ENCODE assay signal across 13 mouse cellular contexts in genomic region chr17:13677225-13678148, GRCm38 (mm10).
DNase-seq lines count a peak whose midpoint lies in the region; ATAC-seq and TF ChIP-seq lines count a peak whose summit lies in the region.
"Had no signal": no experiment of that assay in that cellular context is flagged by ENCODE, and none has a peak within 500 bp of the region (broad histone marks: within the 10 kb centered on the region; RNA-seq: fewer than 3 reads in every experiment).

No protein-coding gene starts in this region.

- peak overlapping the region; percentile 71 to 77 for H3K27ac ChIP-seq in heart, embryonic 14.5 days (replicated peaks in 1 of 2; ENCODE audit: control insufficient read depth in 1 of 2, insufficient read depth in 1 of 2, low read depth in 2 of 2, low read length in 2 of 2)
- peak overlapping the region; percentile 77 for H3K27ac ChIP-seq in forebrain, embryonic 13.5 days
- peak overlapping the region; percentile 49 for H3K27ac ChIP-seq in midbrain, embryonic 12.5 days (replicated peaks)
- no peak overlapping the region for H3K27ac ChIP-seq in kidney, embryonic 14.5 days (ENCODE audit: low read depth, low read length)
- H3K27ac ChIP-seq: liver, embryonic 14.5 days had no signal

- peak overlapping the region; percentile 57 for H3K9ac ChIP-seq in heart, embryonic 14.5 days (ENCODE audit: low read length)
- peak overlapping the region; percentile 53; the same call in 1 of the 2 replicates for H3K9ac ChIP-seq in forebrain, embryonic 13.5 days
- H3K9ac ChIP-seq in midbrain, embryonic 12.5 days (replicated peaks): peak overlapping the region; percentile 42; the same call in 1 of the 2 replicates
- H3K9ac ChIP-seq in kidney, embryonic 14.5 days (ENCODE audit: low read depth, low read length): no peak overlapping the region
- H3K9ac ChIP-seq: liver, embryonic 14.5 days had no signal

- H3K27me3 ChIP-seq in heart, embryonic 14.5 days (ENCODE audit: control insufficient read depth, insufficient read depth, low read length): no peaks in the 10 kb centered on the region
- H3K27me3 ChIP-seq in forebrain, embryonic 13.5 days: no peaks in the 10 kb centered on the region
- no peaks in the 10 kb centered on the region for H3K27me3 ChIP-seq in midbrain, embryonic 12.5 days
- no peaks in the 10 kb centered on the region for H3K27me3 ChIP-seq in kidney, embryonic 14.5 days (ENCODE audit: control insufficient read depth, insufficient read depth, low read length)
- H3K27me3 ChIP-seq: CH12.LX had no signal

- H3K9me3 ChIP-seq in heart, embryonic 14.5 days (ENCODE audit: control insufficient read depth, low read length): no peaks in the 10 kb centered on the region
- H3K9me3 ChIP-seq in forebrain, embryonic 13.5 days (replicated peaks): no peaks in the 10 kb centered on the region
- H3K9me3 ChIP-seq in midbrain, embryonic 12.5 days: no peaks in the 10 kb centered on the region
- no peaks in the 10 kb centered on the region for H3K9me3 ChIP-seq in kidney, embryonic 14.5 days (ENCODE audit: control insufficient read depth, low read length)

- ATAC-seq in heart, embryonic 14.5 days (ENCODE audit: insufficient number of reproducible peaks, insufficient read depth, low FRiP score, low read depth): no peak
- no peak for ATAC-seq in forebrain, embryonic 13.5 days
- ATAC-seq in midbrain, embryonic 12.5 days (ENCODE audit: low FRiP score, low read depth): no peak
- ATAC-seq in kidney, embryonic 14.5 days (ENCODE audit: low FRiP score, low TSS enrichment): no peak
- ATAC-seq: activated CD4-positive, CD25-positive, alpha-beta regulatory T cell, adult 4 months had no signal

- no peak for DNase-seq in heart, postnatal 25 days (ENCODE audit: low spot score)
- DNase-seq in brain, embryonic 14.5 days (ENCODE audit: low read depth): peak; percentile 74
- DNase-seq in adrenal gland, postnatal 25 days: no peak
- DNase-seq in left cerebral cortex, postnatal 36 days (ENCODE audit: low spot score in 2 of 2): no peak
- DNase-seq: cerebellum, adult 18-20 months; thymus, postnatal 14 days had no signal

- TF ChIP-seq CTCF in brain, embryonic 14.5 days (IDR thresholded peaks at IDR 0.05; ENCODE audit: borderline replicate concordance, extremely low read depth, insufficient read depth, insufficient read length): no peak

- H3K4me1 ChIP-seq in heart, embryonic 14.5 days (ENCODE audit: control insufficient read depth in 2 of 2, insufficient read depth in 2 of 2, low read length in 2 of 2): peaks cover 23 to 34% of the 10 kb centered on the region in 2 experiments
- peaks cover 38% of the 10 kb centered on the region for H3K4me1 ChIP-seq in forebrain, embryonic 13.5 days
- peaks cover 34% of the 10 kb centered on the region for H3K4me1 ChIP-seq in midbrain, embryonic 12.5 days
- H3K4me1 ChIP-seq in kidney, embryonic 14.5 days (ENCODE audit: control insufficient read depth, insufficient read depth, low read length): no peaks in the 10 kb centered on the region

- TF ChIP-seq POLR2A in brain, embryonic 14.5 days (IDR thresholded peaks at IDR 0.05; ENCODE audit: borderline replicate concordance, extremely low read depth, insufficient read depth, insufficient read length, poor library complexity, severe bottlenecking): no peak

- H3K4me2 ChIP-seq in heart, embryonic 14.5 days (ENCODE audit: low read length): peak overlapping the region; percentile 35
- peak overlapping the region; percentile 40 for H3K4me2 ChIP-seq in forebrain, embryonic 13.5 days
- H3K4me2 ChIP-seq in midbrain, embryonic 12.5 days (replicated peaks): peak overlapping the region; percentile 26
- no peak overlapping the region for H3K4me2 ChIP-seq in kidney, embryonic 14.5 days (replicated peaks; ENCODE audit: low read depth, low read length)

- WGBS in heart, embryonic 14.5 days: 31% methylated on average over 9 of the region's 9 CpGs
- WGBS in forebrain, embryonic 13.5 days: 29% methylated on average over 9 of the region's 9 CpGs
- 29% methylated on average over 9 of the region's 9 CpGs for WGBS in midbrain, embryonic 12.5 days
- 51% methylated on average over 9 of the region's 9 CpGs for WGBS in kidney, embryonic 14.5 days

- intact Hi-C loops in heart, postnatal 25 days (cut with DNase I): no loop called here
- intact Hi-C loops in left cerebral cortex, postnatal 36 days (cut with DNase I): loop anchor here (5.0 kb wide), 1 partner anchor 110 kb away; no protein-coding TSS in a partner anchor

- H3K36me3 ChIP-seq in heart, embryonic 14.5 days (ENCODE audit: control insufficient read depth, insufficient read depth, low read length): no peaks in the 10 kb centered on the region
- H3K36me3 ChIP-seq in forebrain, embryonic 13.5 days (ENCODE audit: poor library complexity, severe bottlenecking): no peaks in the 10 kb centered on the region
- no peaks in the 10 kb centered on the region for H3K36me3 ChIP-seq in midbrain, embryonic 12.5 days
- H3K36me3 ChIP-seq in kidney, embryonic 14.5 days (ENCODE audit: control insufficient read depth, insufficient read depth, low read length): no peaks in the 10 kb centered on the region

- 0 out of 4 replicates have a peak overlapping the region, but pooled peaks of 1 of the 2 experiments have one; percentile 9 for H3K4me3 ChIP-seq in heart, embryonic 14.5 days (ENCODE audit: control insufficient read depth in 1 of 2, insufficient read depth in 1 of 2, low read depth in 1 of 2, low read length in 2 of 2)
- H3K4me3 ChIP-seq in forebrain, embryonic 13.5 days: no peak overlapping the region
- H3K4me3 ChIP-seq in midbrain, embryonic 12.5 days: no peak overlapping the region
- no peak overlapping the region for H3K4me3 ChIP-seq in kidney, embryonic 14.5 days (ENCODE audit: low read length)
